In the genomic region with DNA sequence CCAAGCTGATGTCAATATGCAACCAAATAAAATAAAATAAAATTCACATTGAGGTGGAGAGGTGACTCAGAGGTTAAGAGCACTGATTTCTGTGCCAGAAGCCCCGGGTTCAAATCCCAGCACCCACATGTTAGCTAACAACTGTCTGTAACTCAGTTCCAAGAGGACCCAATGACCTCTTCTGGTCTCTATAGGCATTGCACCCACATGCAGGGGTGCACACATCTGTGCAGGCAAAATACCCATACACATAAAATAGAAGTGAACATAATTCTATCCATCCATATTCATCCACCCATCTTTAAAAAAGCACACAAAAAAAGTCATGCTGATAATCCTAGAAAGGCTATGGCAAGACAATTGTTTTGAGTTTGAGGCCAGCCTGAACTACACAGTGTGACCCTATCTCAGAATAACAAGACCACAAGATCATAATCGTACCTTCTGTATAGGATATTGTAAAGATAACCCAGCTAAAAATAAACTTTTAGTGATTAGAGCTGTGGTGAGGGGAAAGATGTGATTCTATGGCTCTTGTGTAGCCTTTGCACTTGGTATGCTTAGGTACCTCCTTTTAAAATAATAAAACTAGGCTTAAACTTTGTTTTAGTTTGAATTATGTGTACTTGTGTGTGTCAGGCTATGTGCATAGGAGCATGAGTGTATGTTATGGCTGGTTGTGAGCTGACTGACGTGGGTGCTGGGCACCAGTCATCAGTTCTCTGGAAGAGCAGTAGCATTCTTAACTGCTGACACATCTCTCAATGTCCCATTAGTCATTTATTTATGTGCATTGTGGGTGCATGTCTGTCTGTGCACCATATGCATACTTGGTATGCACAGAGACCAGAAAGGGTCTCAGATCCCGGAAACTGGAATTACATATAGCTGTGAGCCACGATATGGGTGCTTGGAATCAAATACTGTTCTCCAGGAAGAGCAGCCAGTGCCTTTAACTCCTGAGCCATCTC, we compare ENCODE assay signal across 9 mouse cellular contexts. TPM values are rescaled to one million over a fixed set of nuclear protein-coding genes. Genes with fewer than 3 reads are reported as not detected.
DNase-seq lines count a peak whose midpoint lies in the region; ATAC-seq and TF ChIP-seq lines count a peak whose summit lies in the region.
"Had no signal": no experiment of that assay in that cellular context is flagged by ENCODE, and none has a peak within 500 bp of the region (broad histone marks: within the 10 kb centered on the region; RNA-seq: fewer than 3 reads in every experiment).

No protein-coding gene starts in this region.

- no peak for DNase-seq in heart, adult 8-10 months (ENCODE audit: low spot score)
- peak; percentile 62 for DNase-seq in MEL (ENCODE audit: low read depth, low spot score)
- DNase-seq in heart, postnatal 0 days (ENCODE audit: low spot score): no peak
- no peak for DNase-seq in thymus, postnatal 14 days
- DNase-seq in left cerebral cortex, postnatal 14 days (ENCODE audit: low spot score in 2 of 2): no peak
- no peak for DNase-seq in thymus, adult 2 months

- ATAC-seq in heart, embryonic 16.5 days (replicated peaks; ENCODE audit: extremely low read depth, insufficient read depth, low FRiP score): no peak
- no peak for ATAC-seq in heart, postnatal 0 days (ENCODE audit: insufficient read depth, low read depth)

- H3K4me1 ChIP-seq in heart, embryonic 16.5 days (ENCODE audit: control insufficient read depth, insufficient read depth, low read length): peaks cover 15% of the 10 kb centered on the region
- peaks cover 12 to 17% of the 10 kb centered on the region in 2 experiments for H3K4me1 ChIP-seq in MEL (ENCODE audit: control insufficient read depth in 1 of 2, insufficient read depth in 2 of 2, low read length in 2 of 2)
- peaks cover 9% of the 10 kb centered on the region; the same call in 1 of the 2 replicates for H3K4me1 ChIP-seq in heart, postnatal 0 days (ENCODE audit: control insufficient read depth, insufficient read depth)
- peaks cover 10% of the 10 kb centered on the region for H3K4me1 ChIP-seq in thymus, adult 2 months (replicated peaks; ENCODE audit: control insufficient read depth, insufficient read depth, low read length)

- H3K79me2 ChIP-seq in MEL (ENCODE audit: control insufficient read depth, insufficient read depth, low read length, poor library complexity) (peaks cover 18% of the 10 kb centered on the region), macrophage (ENCODE audit: inconsistent target) (peaks cover 17% of the 10 kb centered on the region)

- no peaks in the 10 kb centered on the region for H3K36me3 ChIP-seq in heart, embryonic 16.5 days (ENCODE audit: control insufficient read depth, insufficient read depth)
- peaks cover 7 to 16% of the 10 kb centered on the region in 2 experiments for H3K36me3 ChIP-seq in MEL (ENCODE audit: control insufficient read depth in 1 of 2, insufficient read depth in 2 of 2, low read length in 2 of 2)
- no peaks in the 10 kb centered on the region for H3K36me3 ChIP-seq in heart, postnatal 0 days (replicated peaks; ENCODE audit: control insufficient read depth, insufficient read depth, low read length)
- H3K36me3 ChIP-seq in macrophage (ENCODE audit: inconsistent target): peaks cover 2% of the 10 kb centered on the region; the same call in 1 of the 2 replicates
- no peaks in the 10 kb centered on the region for H3K36me3 ChIP-seq in thymus, adult 2 months (ENCODE audit: control insufficient read depth, insufficient read depth, low read length)

- no peak for TF ChIP-seq POLR2A in MEL (IDR thresholded peaks at IDR 0.05; ENCODE audit: control insufficient read depth in 1 of 2, insufficient read depth in 1 of 2, low read depth in 1 of 2, low read length in 2 of 2, poor library complexity in 1 of 2)
- no peak for TF ChIP-seq POLR2A in thymus, adult 2 months (IDR thresholded peaks at IDR 0.05; ENCODE audit: control insufficient read depth, extremely low read depth, insufficient read depth, low read length, poor library complexity)

- no peak for TF ChIP-seq EP300 in MEL (IDR thresholded peaks at IDR 0.05; ENCODE audit: low read depth in 1 of 2, low read length in 2 of 2)
- no peak for TF ChIP-seq EP300 in heart, postnatal 0 days (IDR thresholded peaks at IDR 0.05; ENCODE audit: low read depth)

- peak overlapping the region; percentile 49 for H3K4me3 ChIP-seq in heart, embryonic 16.5 days (ENCODE audit: low read length)
- H3K4me3 ChIP-seq in MEL (ENCODE audit: control insufficient read depth in 1 of 2, insufficient read depth in 1 of 2, low read depth in 2 of 2, low read length in 2 of 2) (peak overlapping the region; percentile 44 to 84), macrophage (ENCODE audit: inconsistent target) (peak overlapping the region; percentile 17; the same call in 1 of the 2 replicates)
- H3K4me3 ChIP-seq in heart, postnatal 0 days (ENCODE audit: low read depth, low read length): peak overlapping the region; percentile 38
- H3K4me3 ChIP-seq in thymus, adult 2 months (ENCODE audit: control insufficient read depth, insufficient read depth, low read length): no peak overlapping the region

- no peak overlapping the region for H3K27ac ChIP-seq in heart, embryonic 16.5 days (ENCODE audit: low read length)
- H3K27ac ChIP-seq in MEL (ENCODE audit: control insufficient read depth, low read depth, low read length): peak overlapping the region; percentile 26
- peak overlapping the region; percentile 40; the same call in 1 of the 2 replicates for H3K27ac ChIP-seq in heart, postnatal 0 days (ENCODE audit: low read depth)
- peak overlapping the region; percentile 62 for H3K27ac ChIP-seq in macrophage
- no peak overlapping the region for H3K27ac ChIP-seq in thymus, adult 2 months (ENCODE audit: control insufficient read depth, insufficient read depth, low read length)

- H3K9ac ChIP-seq in heart, embryonic 16.5 days (ENCODE audit: low read length): no peak overlapping the region; the same call in 1 of the 2 replicates
- H3K9ac ChIP-seq in MEL (ENCODE audit: control insufficient read depth, low read depth, low read length, poor library complexity, severe bottlenecking): peak overlapping the region; percentile 61
- H3K9ac ChIP-seq in heart, postnatal 0 days (replicated peaks; ENCODE audit: low read depth, low read length): no peak overlapping the region

- TF ChIP-seq CTCF in MEL (IDR thresholded peaks at IDR 0.05 in 2 of 3, conservative IDR thresholded peaks at IDR 0.05 in 1 of 3; ENCODE audit: control insufficient read depth in 1 of 3, insufficient read depth in 1 of 3, low read depth in 2 of 3, low read length in 3 of 3, poor library complexity in 1 of 3, severe bottlenecking in 1 of 3): peak; percentile 24 to 52 (median 50); a peak in 5 of 6 replicates
- no peak for TF ChIP-seq CTCF in heart, postnatal 0 days (IDR thresholded peaks at IDR 0.05; ENCODE audit: low read depth)
- no peak for TF ChIP-seq CTCF in thymus, adult 2 months (IDR thresholded peaks at IDR 0.05; ENCODE audit: borderline replicate concordance, control insufficient read depth, extremely low read depth, insufficient read depth, low read length, poor library complexity)

- TF ChIP-seq RAD21 in MEL (IDR thresholded peaks at IDR 0.05; ENCODE audit: low read depth, low read length): peak; percentile 21; the same call in 1 of the 2 replicates

- H3K9me3 ChIP-seq in heart, embryonic 16.5 days (replicated peaks; ENCODE audit: control insufficient read depth, low read length): no peaks in the 10 kb centered on the region
- no peaks in the 10 kb centered on the region for H3K9me3 ChIP-seq in MEL (replicated peaks; ENCODE audit: insufficient read depth, low read length)
- H3K9me3 ChIP-seq in heart, postnatal 0 days (replicated peaks; ENCODE audit: control insufficient read depth, low read length): no peaks in the 10 kb centered on the region

- intact Hi-C loops in left cerebral cortex, postnatal 14 days (cut with DNase I): no loop called here

- H3K27me3 ChIP-seq in heart, embryonic 16.5 days (ENCODE audit: control insufficient read depth, insufficient read depth, low read length): no peaks in the 10 kb centered on the region
- no peaks in the 10 kb centered on the region for H3K27me3 ChIP-seq in MEL (ENCODE audit: control insufficient read depth in 1 of 2, insufficient read depth in 2 of 2, low read length in 2 of 2)
- no peaks in the 10 kb centered on the region for H3K27me3 ChIP-seq in heart, postnatal 0 days (ENCODE audit: control insufficient read depth, insufficient read depth, low read length)
- no peaks in the 10 kb centered on the region for H3K27me3 ChIP-seq in thymus, adult 2 months (ENCODE audit: control insufficient read depth, insufficient read depth, low read length)

- H3K4me2 ChIP-seq in heart, embryonic 16.5 days (ENCODE audit: low read depth, low read length): peak overlapping the region; percentile 84
- H3K4me2 ChIP-seq in heart, postnatal 0 days (ENCODE audit: low read depth, low read length): peak overlapping the region; percentile 66

- 63% methylated on average over 5 of the region's 5 CpGs for WGBS in heart, embryonic 16.5 days
- 55% methylated on average over 5 of the region's 5 CpGs for WGBS in heart, postnatal 0 days
- WGBS in macrophage (ENCODE audit: missing documents): 73% methylated on average over 5 of the region's 5 CpGs
- WGBS in thymus, adult 2 months: 86% methylated on average over 5 of the region's 5 CpGs

RNA-seq across cellular contexts. Expression of a gene that starts 3.1 kb away (rescaled TPM):
- polyA plus RNA-seq in heart, embryonic 16.5 days (2015; fragmentation: Nextera tagmentation; extraction: Ambion mirVana): 59.1 and 64.5 TPM in 2 replicates
- 10 to 100 TPM; 33.6 to 36.4 (median 35.1) TPM for total RNA-seq in heart, adult 8-10 months (2022)
- 251 and 268 TPM in 2 replicates for total RNA-seq in MEL (2012; rRNA removed)
- 100 to 1,000 TPM; 193 to 396 TPM for polyA plus RNA-seq in MEL (2012; ENCODE audit: insufficient read depth in 1 of 2, insufficient read length in 2 of 2, low read depth in 1 of 2, low replicate concordance in 2 of 2, missing spikeins in 1 of 2)
- total RNA-seq in heart, postnatal 0 days (2014; rRNA removed; ENCODE audit: low replicate concordance): 16.9 and 22.7 TPM in 2 replicates
- 38.0 and 38.7 TPM in 2 replicates for polyA plus RNA-seq in heart, postnatal 0 days (2015; fragmentation: Nextera tagmentation; extraction: Ambion mirVana)
- total RNA-seq in macrophage (2018; cell fraction: chromatin; rRNA removed): 100 to 1,000 TPM in 10 of 26 experiments, 10 to 100 TPM in 16; 43.7 to 146 (median 96.7) TPM
- 10 to 100 TPM; 54.8 to 86.8 (median 67.8) TPM for total RNA-seq in macrophage (2018; cell fraction: cytosol; rRNA removed)
- 100 to 1,000 TPM in 3 of 26 experiments, 10 to 100 TPM in 23; 39.7 to 131 (median 75.3) TPM for total RNA-seq in macrophage (2018; cell fraction: nucleus; rRNA removed)
- 56.1 to 122 TPM (median 102 TPM) in 3 replicates for polyA plus RNA-seq in macrophage (2018)
- 10 to 100 TPM; 45.4 to 47.9 TPM for total RNA-seq in left cerebral cortex, postnatal 14 days (2021)
- polyA plus RNA-seq in thymus, adult 2 months (2012; rRNA removed): 15.8 and 16.2 TPM in 2 replicates

RNA-seq across cellular contexts. Expression of a gene that starts 38.8 kb away (rescaled TPM):
- polyA plus RNA-seq in heart, embryonic 16.5 days (2015; fragmentation: Nextera tagmentation; extraction: Ambion mirVana): not detected in 2 replicates
- total RNA-seq in heart, adult 8-10 months (2022): not detected
- total RNA-seq in MEL (2012; rRNA removed): not detected in 2 replicates
- not detected for polyA plus RNA-seq in MEL (2012; ENCODE audit: insufficient read depth in 1 of 2, insufficient read length in 2 of 2, low read depth in 1 of 2, low replicate concordance in 2 of 2, missing spikeins in 1 of 2)
- total RNA-seq in heart, postnatal 0 days (2014; rRNA removed; ENCODE audit: low replicate concordance): not detected in 2 replicates
- not detected in 2 replicates for polyA plus RNA-seq in heart, postnatal 0 days (2015; fragmentation: Nextera tagmentation; extraction: Ambion mirVana)
- not detected for total RNA-seq in macrophage (2018; cell fraction: chromatin; rRNA removed)
- not detected for total RNA-seq in macrophage (2018; cell fraction: cytosol; rRNA removed)
- total RNA-seq in macrophage (2018; cell fraction: nucleus; rRNA removed): not detected
- not detected in 3 replicates for polyA plus RNA-seq in macrophage (2018)
- 10 to 100 TPM; 48.7 to 50.3 TPM for total RNA-seq in left cerebral cortex, postnatal 14 days (2021)
- 0.11 and 0.15 TPM in 2 replicates for polyA plus RNA-seq in thymus, adult 2 months (2012; rRNA removed)
- total RNA-seq: common myeloid progenitor, adult 5-6 weeks had no signal

Comparison
In these comparisons a context has a peak if more than half of its experiments do, and no peak if none do; other contexts are left out.
1. H3K27ac ChIP-seq: peak in MEL (single experiment), heart, postnatal 0 days (single experiment) and macrophage (single experiment); none in heart, embryonic 16.5 days (single experiment) and thymus, adult 2 months (single experiment).
2. CTCF ChIP-seq: peak in MEL (3 of 3); none in heart, postnatal 0 days (single experiment) and thymus, adult 2 months (single experiment).